Mouse (Mus musculus): ENCODE results near the gene Snrnp70.

Gene Snrnp70

GRCm38 (mm10) chr7:45338161-45338911 lies 57.2 kb downstream of the Snrnp70 start:
- no peak for DNase-seq (ENCODE audit: low spot score in 2 of 2)

DNA sequence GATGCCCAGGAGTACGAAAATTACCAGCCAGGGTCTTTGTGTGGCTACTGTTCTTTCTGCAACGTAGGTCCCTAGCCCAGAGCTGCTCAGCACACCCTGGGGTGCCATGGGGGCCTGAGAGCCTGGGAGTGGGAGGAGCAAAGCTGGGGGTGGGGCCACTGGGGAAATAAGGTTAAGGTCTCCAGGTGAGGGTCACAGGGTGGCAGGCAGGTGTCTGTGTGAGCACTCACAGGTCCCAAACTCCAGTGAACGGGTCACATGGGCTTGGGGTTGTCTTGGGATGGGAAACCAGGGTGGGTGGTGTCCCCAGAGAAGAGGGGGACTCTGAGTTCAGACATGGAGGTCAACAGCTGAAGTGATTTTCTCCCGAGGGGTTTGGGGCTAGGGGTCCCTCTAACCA lies 58.1 kb downstream of the Snrnp70 start:
- DNase-seq (ENCODE audit: low spot score in 2 of 2) = no peak

DNA sequence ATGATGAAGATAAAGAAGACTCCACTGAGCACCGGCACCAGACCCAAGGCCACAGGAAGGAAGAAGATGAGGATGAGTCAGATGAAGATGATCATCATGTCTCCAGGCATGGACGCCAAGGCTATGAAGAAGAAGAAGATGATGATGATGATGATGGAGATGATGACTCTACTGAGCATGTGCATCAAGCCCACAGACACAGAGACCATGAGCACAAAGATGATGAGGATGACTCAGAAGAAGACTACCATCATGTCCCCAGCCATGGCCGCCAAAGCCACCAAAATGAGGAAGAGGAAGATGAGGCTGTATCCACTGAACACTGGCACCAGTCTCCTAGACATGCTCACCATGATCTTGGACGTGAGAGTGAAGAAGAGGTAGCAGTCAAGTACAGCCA lies 59.2 kb downstream of the Snrnp70 start:
- DNase-seq (ENCODE audit: low spot score in 2 of 2) = no peak

- no peak for DNase-seq (ENCODE audit: low spot score in 2 of 2)
Observed at GRCm38 (mm10) chr7:45335056-45335455, 60.5 kb downstream of the Snrnp70 start, which contains the start of gene Hrc. TSS of gene Hrc (plus strand) at chr7:45335290.

DNA sequence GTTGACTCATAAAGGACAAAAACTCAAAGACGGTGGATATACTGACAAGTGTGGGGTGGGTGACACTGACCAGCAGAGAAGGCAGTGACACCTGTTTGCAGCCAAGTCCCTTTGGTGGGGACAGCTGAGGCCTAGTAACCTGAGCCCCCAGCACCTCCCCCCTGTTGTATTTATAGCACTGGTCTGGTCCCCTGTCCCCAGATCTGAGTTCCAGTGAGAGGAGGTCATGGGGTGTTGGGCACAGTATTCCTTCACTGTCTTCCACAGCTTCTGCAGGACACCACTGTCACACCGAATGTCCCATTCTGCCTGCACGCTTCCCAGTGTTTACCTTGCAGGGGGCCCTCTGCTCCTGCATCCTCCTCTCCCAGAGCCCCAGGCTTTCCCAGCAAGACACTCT lies 60.9 kb downstream of the Snrnp70 start:
- DNase-seq (ENCODE audit: low spot score in 2 of 2) = no peak

DNA sequence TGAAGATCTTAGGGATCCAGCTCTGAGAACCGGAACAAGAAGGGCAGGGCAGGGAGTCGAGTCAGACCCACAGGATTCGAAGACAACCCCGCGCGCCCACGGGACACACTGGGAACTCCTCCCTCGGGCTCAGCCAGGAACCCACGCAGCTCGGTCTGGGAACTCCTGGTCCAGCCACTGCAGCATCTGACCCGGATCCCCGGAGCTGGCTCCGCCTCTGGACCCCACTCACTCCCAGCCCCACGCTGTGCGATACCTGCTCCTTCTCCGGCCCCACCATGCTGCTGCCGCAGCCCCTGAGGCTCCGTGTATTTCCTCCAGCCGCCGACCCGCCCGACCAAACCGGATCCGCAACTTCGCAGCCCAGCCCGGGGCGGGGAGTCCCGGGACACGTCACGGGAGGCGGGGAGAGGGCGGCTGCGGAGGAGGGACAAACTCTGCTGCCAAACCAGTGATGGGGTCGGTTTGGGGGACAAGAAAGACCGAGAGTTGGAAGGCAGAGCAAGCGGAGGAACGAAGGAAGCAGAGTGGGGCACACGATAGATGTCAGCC lies 62.0 kb downstream of the Snrnp70 start, which contains the start of gene Trpm4:
Gene Trpm4, minus strand, starts transcription at position 350 of the 552 bp plus-strand sequence.
- peak; percentile 52 to 72 for DNase-seq (ENCODE audit: low spot score in 2 of 2)

DNA sequence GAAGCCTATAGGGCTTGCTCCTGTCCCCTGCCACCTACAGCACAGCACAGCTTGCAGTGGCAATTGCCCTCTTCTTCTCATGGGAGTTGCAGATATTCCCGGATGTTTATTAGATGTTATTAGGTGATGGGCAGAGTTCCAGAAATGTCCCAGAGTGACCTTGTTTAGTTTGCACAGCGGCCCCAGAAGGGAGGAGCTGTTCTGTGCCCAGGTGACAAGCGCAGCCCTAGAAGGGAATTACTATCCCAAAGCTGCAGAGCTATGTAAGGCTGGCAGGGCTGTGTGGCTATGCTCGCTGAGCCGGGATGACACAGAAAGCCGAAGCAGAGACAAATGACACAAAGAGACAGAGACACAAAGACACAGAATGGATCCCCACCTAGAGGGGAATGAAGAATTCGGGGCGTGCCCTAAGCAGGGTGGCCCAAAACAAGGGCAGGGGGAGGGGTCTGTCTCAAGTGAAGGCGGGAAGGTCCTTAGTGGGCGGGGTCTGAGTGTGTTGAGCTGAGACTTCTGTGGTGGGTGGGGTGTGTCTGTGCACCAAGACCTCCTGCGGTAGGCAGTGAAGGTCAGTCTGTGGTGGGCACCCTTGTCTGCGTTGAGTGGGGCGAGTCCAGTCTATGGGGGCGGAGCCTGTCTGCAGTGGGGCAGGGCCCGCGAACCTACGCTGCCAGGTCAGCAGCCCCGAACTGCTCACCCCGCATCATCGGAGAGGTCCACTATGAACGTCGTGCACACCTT lies 62.7 kb downstream of the Snrnp70 start:
- no peak for DNase-seq (ENCODE audit: low spot score in 2 of 2)

GRCm38 (mm10) chr7:45331502-45331901 lies 64.0 kb downstream of the Snrnp70 start:
- no peak for DNase-seq (ENCODE audit: low spot score in 2 of 2)

- no peak for DNase-seq (ENCODE audit: low spot score in 2 of 2)
Observed at GRCm38 (mm10) chr7:45328841-45329475, 66.6 kb downstream of the Snrnp70 start.

Data from frontal cortex, postnatal 14 days (tissue).